Mouse (Mus musculus): Measurements from ENCODE around the gene Atp1b4. TPM values are rescaled to one million over a fixed set of nuclear protein-coding genes. Genes with fewer than 3 reads are reported as not detected.
"Not testable (repeated sequence)": the region's sequence is repeated elsewhere in the genome, so short reads cannot be mapped to it uniquely, and the experiment has no call there.

Gene Atp1b4
- polyA plus RNA-seq, 1 experiment from 2014 or later, result not detected

DNA sequence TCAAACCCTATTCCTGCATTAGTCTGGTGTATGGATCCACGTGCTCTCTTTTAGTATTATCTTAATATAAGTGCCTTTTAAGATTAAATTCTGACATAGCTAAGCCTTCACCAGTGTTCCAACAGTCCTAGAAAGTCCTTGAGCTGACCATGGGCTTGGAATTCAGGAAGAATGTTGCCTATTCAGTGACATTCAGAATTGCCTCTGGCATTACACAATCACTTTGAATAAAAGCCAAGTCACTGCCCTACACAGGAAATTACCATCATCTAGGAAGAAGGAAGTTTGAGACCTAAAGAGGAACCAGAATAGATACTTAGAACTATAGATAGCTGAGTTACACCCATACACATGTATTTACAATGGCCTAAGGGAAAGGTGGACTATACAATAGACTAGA, 48.6 kb downstream of the Atp1b4 start:
- not testable (repeated sequence) for H3K4me2 ChIP-seq (replicated peaks; ENCODE audit: low read depth, low read length); H3K27ac ChIP-seq (ENCODE audit: low read length); H3K4me1 ChIP-seq (ENCODE audit: control insufficient read depth, insufficient read depth, low read length); ATAC-seq (ENCODE audit: insufficient number of reproducible peaks, insufficient read depth, low FRiP score, low read depth); H3K4me3 ChIP-seq (ENCODE audit: low read depth, low read length); H3K36me3 ChIP-seq (ENCODE audit: control insufficient read depth, insufficient read depth, low read length); H3K27me3 ChIP-seq (ENCODE audit: control insufficient read depth, insufficient read depth, low read length); H3K9me3 ChIP-seq (ENCODE audit: control insufficient read depth, low read depth, low read length); H3K9ac ChIP-seq (replicated peaks; ENCODE audit: low read depth, low read length)
- WGBS, result 56% methylated on average over 1 of the region's 1 CpGs

DNA sequence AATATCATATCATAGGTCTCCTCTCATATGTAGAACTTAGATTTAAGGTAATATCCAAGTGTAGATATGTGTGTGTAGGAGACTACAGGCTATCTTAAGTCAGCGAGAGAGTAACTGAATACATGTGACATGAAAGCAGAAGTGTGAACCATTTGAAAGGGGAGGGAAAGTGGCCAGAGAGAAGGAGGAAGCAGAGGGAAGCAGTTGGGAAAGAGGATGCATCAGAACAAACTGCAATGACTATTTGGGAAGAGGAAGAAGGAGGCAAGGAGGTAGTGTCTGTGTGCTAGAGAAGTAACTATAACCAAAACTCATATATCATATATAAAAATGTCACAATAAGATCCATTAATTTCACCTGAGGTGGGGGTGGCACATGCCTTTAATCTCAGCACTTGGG, 57.2 kb downstream of the Atp1b4 start:
- H3K4me3 ChIP-seq (ENCODE audit: low read depth, low read length); H3K9ac ChIP-seq (replicated peaks; ENCODE audit: low read depth, low read length); H3K4me1 ChIP-seq (ENCODE audit: control insufficient read depth, insufficient read depth, low read length); H3K9me3 ChIP-seq (ENCODE audit: control insufficient read depth, low read depth, low read length); H3K36me3 ChIP-seq (ENCODE audit: control insufficient read depth, insufficient read depth, low read length); H3K4me2 ChIP-seq (replicated peaks; ENCODE audit: low read depth, low read length); H3K27ac ChIP-seq (ENCODE audit: low read length); ATAC-seq (ENCODE audit: insufficient number of reproducible peaks, insufficient read depth, low FRiP score, low read depth); H3K27me3 ChIP-seq (ENCODE audit: control insufficient read depth, insufficient read depth, low read length): not testable (repeated sequence)
- WGBS, result 72% methylated on average over 1 of the region's 1 CpGs

Other genes starting within 250 kb of the Atp1b4 start
- gene Rhox10, start 249.7 kb upstream of the Atp1b4 start, polyA plus RNA-seq (2014; fragmentation: Nextera tagmentation; extraction: Ambion mirVana), result not detected in 2 replicates
- not detected in 2 replicates for gene Rhox11, start 231.0 kb upstream of the Atp1b4 start, polyA plus RNA-seq (2014; fragmentation: Nextera tagmentation; extraction: Ambion mirVana)
- not detected in 2 replicates for gene Rhox12, start 205.3 kb upstream of the Atp1b4 start, polyA plus RNA-seq (2014; fragmentation: Nextera tagmentation; extraction: Ambion mirVana)
- gene Rhox13, start 195.0 kb upstream of the Atp1b4 start, polyA plus RNA-seq (2014; fragmentation: Nextera tagmentation; extraction: Ambion mirVana), result not detected in 2 replicates
- gene Zbtb33, start 126.4 kb upstream of the Atp1b4 start, polyA plus RNA-seq (2014; fragmentation: Nextera tagmentation; extraction: Ambion mirVana), result 7.5 and 7.6 TPM in 2 replicates
- 40.7 and 41.0 TPM in 2 replicates for gene Tmem255a, start 63.7 kb upstream of the Atp1b4 start, polyA plus RNA-seq (2014; fragmentation: Nextera tagmentation; extraction: Ambion mirVana)
- gene Lamp2, start 140.3 kb downstream of the Atp1b4 start, polyA plus RNA-seq (2014; fragmentation: Nextera tagmentation; extraction: Ambion mirVana), result 173 and 184 TPM in 2 replicates

Data from stomach, embryonic 14.5 days (tissue).